Mouse (Mus musculus) adrenal gland, postnatal 25 days (tissue): ENCODE measurements around the gene Olfr1303. TPM values are rescaled to one million over a fixed set of nuclear protein-coding genes. Genes with fewer than 3 reads are reported as not detected.
A peak's percentile ranks its signal among the peaks of the same experiment; 100 is the strongest.

Source experiments
- DNase-seq: peaks from one replicate; pipeline ENCODE4 v3.0.0; 2021; ENCODE audit warnings: mixed read lengths
- long read RNA-seq: library from polyadenylated mRNA; stranded (forward); transcript quantifications from one replicate; pipeline ENCODE4 v2.0.0, GENCODE M21; 2021
- total RNA-seq: library from RNA; stranded (reverse); gene quantifications from 2 replicates; pipeline ENCODE4 v1.2.3, GENCODE M21; 2021

Olfr1303 gene
- total RNA-seq, result not detected in 2 replicates
- long read RNA-seq, result 0 reads

DNA sequence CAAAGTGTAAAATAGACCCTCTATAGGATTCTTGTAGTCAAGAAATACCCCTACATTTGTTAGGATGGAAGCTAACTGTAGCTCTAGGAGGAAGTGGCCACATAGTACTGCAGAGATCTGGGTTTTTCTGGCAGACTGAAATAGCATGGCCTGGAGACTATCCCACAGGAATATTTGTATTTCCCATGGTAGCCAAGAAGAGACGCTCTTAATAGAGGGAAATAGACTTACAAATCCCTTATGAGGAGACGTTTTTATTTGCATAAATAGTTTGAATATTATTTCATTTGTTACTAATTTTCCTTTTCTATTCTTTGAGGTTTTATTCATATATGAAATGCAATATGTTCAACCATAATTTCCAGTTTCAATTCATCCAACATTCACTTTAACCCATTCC is at the start of gene Olfr1303:
Gene Olfr1303 (minus strand): TSS at position 101 of the 400 bp plus-strand sequence.
- no peak for DNase-seq

DNA sequence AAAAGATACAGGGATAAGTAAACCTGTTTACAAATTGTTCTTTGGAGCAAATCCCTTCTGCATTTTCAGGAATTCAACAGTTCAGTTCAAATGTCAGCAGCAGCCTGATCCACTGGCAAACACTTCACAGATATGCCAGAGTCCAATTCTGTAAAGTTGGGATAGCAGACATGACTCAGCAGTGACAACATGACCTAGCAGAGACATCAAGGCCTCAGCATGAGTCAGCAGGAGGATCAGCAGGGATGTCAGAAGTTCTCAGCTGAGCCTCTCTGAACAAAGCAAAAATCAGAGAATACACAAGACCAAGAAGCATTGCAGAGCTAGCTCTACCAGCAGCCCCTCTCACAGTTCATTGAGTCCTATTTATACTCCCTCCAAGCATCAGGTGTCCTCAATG is 7.2 kb downstream of the Olfr1303 start:
- peak; percentile 1 for DNase-seq

- no peak for DNase-seq
Measured at GRCm38 (mm10) chr2:111777129-111777528, 43.0 kb downstream of the Olfr1303 start, which contains the start of gene Olfr1302. Gene Olfr1302 (plus strand): TSS chr2:111777429.

Other genes starting within 250 kb of the Olfr1303 start
- not detected in 2 replicates for gene Olfr1297, start 193.8 kb downstream of the Olfr1303 start, total RNA-seq
- not detected in 2 replicates for gene Olfr1298, start 171.1 kb downstream of the Olfr1303 start, total RNA-seq
- gene Olfr1299, start 158.9 kb downstream of the Olfr1303 start, total RNA-seq, result not detected in 2 replicates
- not detected in 2 replicates for gene Olfr1301, start 69.3 kb downstream of the Olfr1303 start, total RNA-seq
- not detected in 2 replicates for gene Olfr1302, start 42.9 kb downstream of the Olfr1303 start, total RNA-seq
- not detected in 2 replicates for gene Olfr1305, start 56.8 kb upstream of the Olfr1303 start, total RNA-seq
- gene Olfr1306, start 95.9 kb upstream of the Olfr1303 start, total RNA-seq, result not detected in 2 replicates
- not detected in 2 replicates for gene Olfr1307, start 129.1 kb upstream of the Olfr1303 start, total RNA-seq
- gene Olfr1308, start 144.6 kb upstream of the Olfr1303 start, total RNA-seq, result not detected in 2 replicates
- not detected in 2 replicates for gene Olfr1309, start 169.9 kb upstream of the Olfr1303 start, total RNA-seq
- gene Olfr1310, start 192.4 kb upstream of the Olfr1303 start, total RNA-seq, result not detected in 2 replicates
- gene Olfr1311, start 204.1 kb upstream of the Olfr1303 start, total RNA-seq, result not detected in 2 replicates
- gene Olfr1312, start 229.9 kb upstream of the Olfr1303 start, total RNA-seq, result not detected in 2 replicates